Mouse (Mus musculus): ENCODE data around the gene Gm28171. TPM values are rescaled to one million over a fixed set of nuclear protein-coding genes. Genes with fewer than 3 reads are reported as not detected.
"Not testable (repeated sequence)": the region's sequence is repeated elsewhere in the genome, so short reads cannot be mapped to it uniquely, and the experiment has no call there.

The Gm28171 gene
- not detected in 2 replicates for polyA plus RNA-seq (2012)

DNA sequence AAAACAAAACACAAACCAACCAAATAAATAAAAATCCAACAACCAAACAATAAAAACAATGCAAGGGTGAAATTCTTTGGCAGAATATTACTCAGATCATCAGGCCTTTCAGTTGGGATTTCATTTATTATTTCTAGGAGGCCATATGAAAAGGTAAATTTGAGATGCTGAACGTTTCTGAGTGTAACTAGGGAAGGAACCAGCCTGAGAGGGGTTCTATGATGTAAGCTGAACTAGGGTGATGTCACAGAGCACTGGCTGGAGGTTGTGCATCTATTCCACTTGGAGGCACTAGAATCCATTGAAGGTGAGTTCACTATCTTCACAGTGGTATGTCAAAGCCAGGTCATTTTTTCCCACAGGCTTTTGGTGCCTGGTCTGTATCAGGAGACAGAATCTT, at the start of gene Gm28171:
TSS of gene Gm28171 (plus strand) at position 301 of the 400 bp plus-strand sequence.
- H3K9me3 ChIP-seq (ENCODE audit: control insufficient read depth, low read length); H3K4me3 ChIP-seq (replicated peaks); H3K27me3 ChIP-seq (ENCODE audit: control insufficient read depth); H3K4me1 ChIP-seq (ENCODE audit: control insufficient read depth); H3K36me3 ChIP-seq (ENCODE audit: control insufficient read depth): not testable (repeated sequence)

Other genes with a start within 250 kb of the Gm28171 start
- not detected in 2 replicates for gene Gm21854, start 136.4 kb upstream of the Gm28171 start, polyA plus RNA-seq (2012)
- not detected in 2 replicates for gene Gm20914, start 67.4 kb upstream of the Gm28171 start, polyA plus RNA-seq (2012)
- not detected in 2 replicates for gene Gm21778, start 149.1 kb downstream of the Gm28171 start, polyA plus RNA-seq (2012)